Mouse (Mus musculus): Measurements from ENCODE around the gene Aasdhppt. TPM values are rescaled to one million over a fixed set of nuclear protein-coding genes. Genes with fewer than 3 reads are reported as not detected.

Aasdhppt gene
- 10 to 100 TPM; 27.5 to 28.3 TPM for total RNA-seq (2021)

DNA sequence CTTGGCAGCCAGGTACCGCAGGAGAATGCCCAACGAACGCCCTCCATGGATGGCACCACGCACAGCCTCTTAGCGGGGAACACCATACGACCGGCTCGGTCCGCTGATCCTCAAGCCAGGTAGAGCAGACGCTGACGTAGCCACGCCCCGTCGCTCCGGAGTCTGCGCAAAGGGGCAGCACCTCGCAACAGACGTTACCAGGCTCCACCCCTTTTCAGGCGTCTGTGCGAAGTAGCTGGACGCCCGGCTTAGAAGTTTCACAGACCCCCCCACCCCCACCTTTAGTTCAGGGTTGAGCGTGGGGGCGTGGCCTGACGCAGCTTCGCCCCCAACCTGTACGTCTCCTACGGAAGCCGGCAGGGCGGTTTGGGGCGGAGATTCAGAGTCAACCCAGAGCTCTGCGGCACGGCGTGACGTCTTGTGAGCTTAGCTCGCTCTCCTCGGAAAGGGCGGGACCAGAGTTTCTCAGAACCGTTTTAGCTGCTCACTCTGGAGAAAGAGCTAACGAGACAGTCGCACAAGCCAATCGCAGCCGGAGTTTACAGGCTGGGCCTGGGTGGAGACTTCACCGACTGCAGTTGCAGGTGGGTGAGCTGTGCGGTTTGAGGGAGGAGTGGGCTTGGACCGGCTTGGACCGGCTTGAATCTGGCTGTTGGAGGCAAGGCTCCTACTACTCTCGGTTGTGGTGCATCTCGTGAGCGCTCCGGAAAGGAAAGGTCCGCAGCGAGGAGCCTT is at the start of gene Aasdhppt, which contains the start of gene Kbtbd3:
Gene Aasdhppt (minus strand): TSS at position 121 of the 735 bp plus-strand sequence.
Gene Kbtbd3 (plus strand): TSS at position 483 of the 735 bp plus-strand sequence.
- DNase-seq: peak; percentile 99

DNA sequence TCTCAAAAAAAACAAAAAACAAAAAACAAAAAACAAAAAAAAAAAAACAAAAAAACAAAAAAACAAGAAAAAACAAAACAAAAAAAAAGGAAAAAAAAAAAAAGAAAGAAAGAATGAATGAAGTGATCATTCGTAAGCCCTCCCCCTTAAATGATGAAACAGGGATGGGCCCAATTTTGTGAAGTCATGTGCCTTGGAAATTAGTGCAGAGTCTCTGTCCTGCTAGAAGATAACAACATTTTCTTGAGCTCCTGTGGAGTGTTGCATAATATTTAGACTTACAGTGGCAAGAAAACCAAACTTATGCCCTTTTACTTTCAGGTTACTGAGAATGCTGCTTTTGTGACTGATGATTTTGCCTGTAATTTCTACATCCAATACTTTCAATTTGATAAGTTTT is 43.9 kb upstream of the Aasdhppt start:
- DNase-seq: no peak

DNA sequence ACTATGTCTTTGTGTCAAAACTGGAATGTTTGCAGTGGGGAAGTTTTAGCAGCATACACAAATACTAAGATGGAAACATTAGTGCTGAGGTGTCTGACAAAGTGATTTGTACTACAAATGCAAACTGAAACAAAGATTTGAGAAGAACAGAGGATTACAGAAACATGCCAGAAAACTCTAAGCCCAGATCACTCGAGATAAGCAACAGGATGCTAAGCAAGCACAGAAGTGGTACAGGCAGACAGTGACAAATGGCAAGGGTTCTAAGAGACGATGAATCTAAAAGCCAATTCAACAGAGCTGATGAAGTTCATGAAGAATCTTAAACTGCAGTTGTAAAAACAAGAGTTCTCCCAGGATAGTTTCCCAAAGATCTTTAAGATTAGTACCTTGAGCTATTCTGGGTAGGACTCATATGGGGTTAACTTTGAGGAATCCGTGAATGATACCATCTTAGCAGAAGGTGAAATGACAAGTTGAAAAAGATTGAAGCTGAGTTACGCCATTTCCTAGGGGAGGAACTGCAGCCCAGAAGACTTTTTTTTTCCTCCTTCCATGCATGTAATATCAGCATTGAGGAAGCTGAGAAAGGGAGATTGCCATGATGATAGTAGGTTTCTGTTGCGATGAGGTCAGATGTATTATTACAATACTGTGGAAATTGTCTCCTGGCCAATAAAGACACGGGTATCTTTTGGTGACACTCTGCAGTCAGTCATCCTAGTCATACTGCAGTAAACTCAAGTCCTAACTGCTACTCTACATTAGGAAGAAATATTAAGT is 9.9 kb upstream of the Aasdhppt start:
- no peak for DNase-seq

DNA sequence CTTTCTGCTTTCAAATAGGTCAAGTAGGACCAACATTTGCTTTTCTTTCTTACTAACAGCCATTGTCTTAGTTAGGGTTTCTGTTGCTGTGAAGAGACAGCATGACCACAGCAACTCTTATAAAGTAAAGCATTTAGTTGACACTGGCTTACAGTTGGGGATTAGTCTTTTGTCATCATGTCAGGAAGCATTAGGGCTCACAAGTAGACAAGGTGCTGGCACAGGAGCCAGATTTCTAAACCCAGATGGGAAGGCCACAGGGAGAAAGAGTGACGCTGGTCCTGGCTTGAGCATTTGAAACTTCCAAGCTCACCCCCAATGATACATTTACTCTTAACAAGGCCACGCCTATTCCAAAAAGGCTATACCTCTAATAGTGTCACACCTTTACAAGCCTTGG is 6.5 kb upstream of the Aasdhppt start:
- no peak for DNase-seq

DNA sequence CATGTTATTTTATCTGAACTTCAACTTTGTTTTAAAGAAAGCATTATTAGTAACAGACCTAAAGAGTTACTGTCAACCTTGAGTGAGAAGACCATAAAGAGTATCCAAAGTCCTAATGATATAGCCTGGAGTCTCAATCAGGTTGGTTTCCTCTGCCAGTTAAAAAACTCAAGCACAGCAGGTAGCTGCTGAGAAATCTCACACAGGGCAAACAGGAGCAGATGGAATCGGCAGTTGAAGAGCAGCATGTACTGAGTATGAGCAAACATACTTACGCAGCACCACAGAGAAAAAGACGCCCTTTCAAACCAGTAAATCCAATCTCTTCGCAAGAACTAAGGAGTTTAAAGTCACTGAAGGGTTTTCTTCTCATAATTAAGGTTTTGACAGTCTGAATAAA is 4.7 kb upstream of the Aasdhppt start:
- no peak for DNase-seq

DNA sequence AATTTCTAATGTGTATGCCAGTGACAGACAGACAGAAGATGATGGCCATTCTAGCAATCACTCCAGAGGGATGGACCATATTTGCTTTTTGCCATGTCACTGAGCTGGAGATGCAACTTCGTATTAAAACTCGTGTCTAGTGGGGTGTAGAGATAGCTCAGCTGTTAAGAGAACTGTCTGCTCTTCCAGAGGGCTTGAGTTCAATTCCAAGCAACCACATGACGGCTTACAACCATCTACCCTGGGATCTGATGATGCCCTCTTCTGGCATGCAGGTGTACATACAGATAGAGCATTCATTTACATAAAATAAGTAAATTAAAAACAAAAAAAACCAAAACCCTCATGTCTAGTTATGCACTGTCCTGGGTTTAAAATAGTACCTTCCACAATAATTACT is 1.9 kb upstream of the Aasdhppt start:
- DNase-seq: no peak

DNA sequence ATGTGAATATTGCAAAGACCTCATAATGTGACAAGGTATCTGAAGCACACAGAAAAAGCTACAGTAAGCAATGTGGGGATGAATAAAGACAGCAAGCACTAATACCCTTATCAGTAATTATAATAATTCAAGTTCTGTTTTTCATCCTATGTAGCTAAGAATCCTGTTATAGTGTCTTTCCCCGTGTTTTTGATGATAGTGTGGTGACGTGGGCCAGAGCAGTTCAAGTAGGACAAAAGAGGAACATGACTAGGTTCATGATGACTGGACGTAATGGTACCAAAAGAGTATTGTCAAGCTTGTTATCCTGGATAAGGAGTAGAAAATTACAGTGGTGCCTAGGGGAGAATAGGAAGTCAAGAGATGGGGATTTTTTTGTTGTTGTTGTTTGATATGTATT is 1.4 kb upstream of the Aasdhppt start:
- no peak for DNase-seq

DNA sequence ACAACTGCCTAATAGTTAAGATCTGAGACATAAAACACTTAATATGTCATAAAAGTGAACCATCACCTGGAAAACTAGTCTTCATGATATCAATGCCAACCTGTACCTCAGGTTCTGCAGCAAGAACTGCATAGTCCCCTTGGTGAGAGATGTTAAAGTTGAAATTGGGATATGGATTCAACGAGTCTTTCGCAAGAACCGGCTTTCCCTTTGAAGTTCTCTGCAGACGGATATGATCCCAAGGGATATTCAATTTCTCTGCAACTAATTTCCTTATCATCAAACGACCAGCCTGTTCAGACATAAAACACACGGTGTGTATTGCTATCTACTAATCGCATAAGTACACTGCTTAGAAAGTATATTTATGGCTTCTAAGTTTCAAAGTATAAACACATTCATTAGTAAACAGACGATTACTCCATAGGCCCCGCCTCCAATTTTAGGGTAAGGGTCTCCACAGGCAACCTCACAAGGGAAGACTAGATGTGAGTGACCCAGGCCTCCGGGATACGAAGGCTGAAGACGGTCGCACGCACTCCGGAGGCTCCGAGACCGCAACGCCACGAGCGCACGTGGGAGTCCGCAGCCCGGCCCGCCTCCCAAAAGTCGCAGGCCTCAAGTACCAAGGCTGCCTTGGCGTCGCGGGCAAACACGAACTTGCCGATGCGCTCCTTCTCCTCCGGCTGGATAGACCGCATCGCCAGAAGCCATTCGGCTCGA is 482 bp downstream of the Aasdhppt start:
- no peak for DNase-seq

DNA sequence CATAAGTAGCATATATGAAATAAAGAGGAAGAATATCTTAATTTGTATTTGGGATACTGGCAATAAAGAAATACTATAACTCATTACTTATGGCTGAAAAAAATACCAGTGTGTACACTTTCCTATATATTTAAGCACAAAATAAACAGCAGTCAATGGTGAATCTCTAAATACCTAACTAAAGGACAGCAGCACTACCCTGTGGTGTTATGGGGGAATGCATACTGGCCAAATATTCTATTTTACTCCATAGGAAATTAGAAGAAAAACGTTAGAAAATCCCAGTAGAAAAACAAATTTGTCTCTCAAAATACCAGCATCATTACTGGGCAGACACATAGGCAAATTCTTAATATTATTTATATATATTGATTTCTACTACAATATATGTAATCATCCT is 4.4 kb downstream of the Aasdhppt start:
- DNase-seq: no peak

DNA sequence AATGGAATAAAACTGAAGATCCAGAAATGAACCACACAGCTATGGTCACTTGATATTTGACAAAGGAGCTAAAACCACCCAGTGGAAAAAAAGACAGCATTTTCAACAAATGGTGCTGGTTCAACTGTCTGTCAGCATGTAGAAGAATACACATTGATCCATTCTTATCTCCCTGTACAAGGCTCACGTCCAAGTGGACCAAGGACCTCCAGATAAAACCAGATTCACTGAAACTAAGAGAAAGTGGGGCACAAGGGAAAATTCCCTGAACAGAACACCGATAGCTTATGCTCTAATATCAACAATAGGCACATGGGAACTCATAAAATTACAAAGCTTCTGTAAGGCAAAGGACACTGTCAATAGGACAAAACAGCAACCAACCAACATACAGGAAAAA is 8.8 kb downstream of the Aasdhppt start:
- no peak for DNase-seq

DNA sequence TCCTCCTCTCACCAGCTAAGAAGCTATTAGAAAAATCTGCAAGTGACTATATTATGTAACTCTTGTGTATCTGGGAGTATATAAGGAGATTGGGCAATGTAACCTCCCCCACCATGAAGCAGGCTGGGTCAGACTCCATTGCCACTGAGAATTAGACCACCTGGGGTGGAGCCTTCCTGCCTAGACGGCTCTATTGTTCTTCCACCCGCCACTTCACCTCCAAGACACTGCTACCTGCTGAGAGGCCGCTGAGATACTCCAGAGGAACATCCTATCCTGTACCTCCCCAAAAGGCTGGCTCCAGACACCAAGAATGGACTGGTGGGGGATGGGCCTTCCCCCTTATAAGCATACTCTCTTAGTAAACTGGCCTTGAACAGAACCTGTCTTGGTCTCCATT is 25.4 kb downstream of the Aasdhppt start:
- no peak for DNase-seq

DNA sequence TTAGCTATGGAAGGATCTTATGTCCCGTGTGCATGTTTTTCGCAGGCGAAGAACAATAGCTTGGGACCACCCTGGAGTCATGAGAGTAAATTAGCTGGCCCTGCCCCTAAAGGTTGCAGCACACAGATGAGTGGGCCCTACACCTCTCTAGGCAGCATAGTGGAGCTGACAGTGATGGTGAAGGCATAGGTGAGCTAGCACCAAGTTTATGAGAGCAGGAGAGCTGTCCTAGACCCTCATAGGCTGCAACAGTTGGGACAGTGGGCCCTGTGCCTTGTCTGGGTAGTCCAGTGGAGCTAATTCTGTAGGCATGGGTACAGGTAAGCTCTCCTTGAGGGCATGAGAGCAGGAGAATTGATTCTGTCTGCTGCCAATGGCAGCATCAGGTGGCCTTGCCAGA is 42.4 kb downstream of the Aasdhppt start:
- DNase-seq: no peak

DNA sequence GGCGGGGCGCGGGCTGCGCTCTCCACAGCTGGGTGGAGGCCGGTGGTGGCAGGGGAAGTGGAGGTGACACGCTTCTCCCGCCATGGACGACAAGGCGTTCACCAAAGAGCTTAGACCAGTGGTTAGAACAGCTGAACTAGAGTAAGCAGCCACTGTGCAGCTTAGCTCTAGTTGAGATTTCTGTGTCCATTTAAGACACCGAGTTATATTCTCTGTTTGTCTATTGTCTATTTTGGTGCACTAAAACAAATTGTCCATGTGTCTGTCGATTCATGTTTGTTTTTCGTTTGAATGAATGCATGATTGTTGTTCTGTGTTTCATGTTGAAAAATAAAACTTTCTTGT is 48.6 kb downstream of the Aasdhppt start:
- DNase-seq: no peak

DNA sequence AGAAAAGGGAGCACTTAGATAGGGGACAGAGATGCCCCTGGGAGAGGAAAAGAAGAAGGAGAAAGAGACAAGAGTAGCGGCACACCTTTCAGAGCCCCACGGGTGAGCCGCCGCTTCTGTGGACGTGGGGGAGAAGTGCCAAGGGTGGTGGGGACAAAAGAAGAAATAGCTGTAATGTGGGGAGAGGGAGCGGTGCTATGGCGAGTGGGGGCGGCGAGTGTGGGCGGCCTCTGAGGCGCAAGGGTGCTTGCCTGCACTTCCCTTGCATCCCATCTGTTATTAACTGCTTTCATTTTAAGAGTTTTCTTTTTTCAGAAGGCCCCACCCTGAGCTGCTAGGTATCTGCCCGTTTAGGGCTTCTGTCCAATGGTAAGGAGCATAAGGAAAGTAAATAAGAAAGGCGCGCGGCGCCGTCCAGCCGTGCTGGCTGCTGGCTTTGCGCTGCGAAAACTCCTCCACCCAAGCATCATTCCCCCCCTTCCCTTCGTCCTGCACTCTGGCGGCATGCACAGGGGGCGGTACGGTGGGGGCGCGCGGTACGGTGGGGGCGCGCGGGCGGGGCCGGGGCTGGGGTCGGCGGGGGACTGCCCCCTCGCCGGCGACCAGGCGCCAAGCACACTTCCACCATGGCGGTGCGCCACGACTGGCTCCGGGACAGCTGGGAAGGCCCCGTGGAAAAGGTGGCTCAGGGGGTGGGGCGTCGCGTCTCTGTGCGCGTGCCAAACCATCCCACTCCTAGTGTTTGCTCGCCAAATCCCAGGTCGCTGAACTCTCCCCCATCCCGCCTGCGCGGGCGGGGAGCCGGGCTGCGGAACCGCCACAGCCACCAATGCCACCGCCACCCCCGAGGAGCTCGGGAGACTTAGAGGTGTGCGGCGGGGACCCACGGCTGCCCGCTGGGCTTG is 49.2 kb downstream of the Aasdhppt start:
- no peak for DNase-seq

DNA sequence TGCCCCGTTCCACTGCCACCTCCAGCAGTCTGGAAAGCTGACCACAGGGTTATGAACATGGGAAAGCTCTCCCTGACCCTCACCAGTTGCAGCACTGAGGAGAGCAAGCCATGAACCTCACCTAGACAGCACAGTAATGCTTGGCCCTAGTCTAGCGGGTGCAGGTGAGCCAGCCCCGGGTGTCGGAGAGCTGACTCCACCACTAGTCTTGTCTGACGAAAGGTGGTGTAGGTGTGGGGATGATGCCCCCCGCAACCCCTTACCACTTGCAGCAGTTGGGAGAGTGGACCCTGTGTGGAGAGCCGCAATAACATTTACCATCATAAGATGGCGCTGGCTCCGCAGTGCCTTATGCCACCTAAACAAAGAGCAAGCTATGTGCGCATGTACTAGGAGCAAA is 50.2 kb downstream of the Aasdhppt start:
- no peak for DNase-seq

Small RNA genes lying within 50 kb of the gene (microRNA-seq; reads per million reads assigned to microRNA genes)
- 0 reads per million in 2 experiments for gene Gm22195

Other genes starting within 250 kb of the Aasdhppt start
- gene Kbtbd3, start 362 bp upstream of the Aasdhppt start, total RNA-seq (2021): 10 to 100 TPM; 11.7 to 13.2 TPM
- gene Msantd4, start 67.1 kb upstream of the Aasdhppt start, total RNA-seq (2021): 10 to 100 TPM; 55.7 to 64.7 TPM